ENCODE assay signal across 8 mouse cellular contexts in the genomic region with DNA sequence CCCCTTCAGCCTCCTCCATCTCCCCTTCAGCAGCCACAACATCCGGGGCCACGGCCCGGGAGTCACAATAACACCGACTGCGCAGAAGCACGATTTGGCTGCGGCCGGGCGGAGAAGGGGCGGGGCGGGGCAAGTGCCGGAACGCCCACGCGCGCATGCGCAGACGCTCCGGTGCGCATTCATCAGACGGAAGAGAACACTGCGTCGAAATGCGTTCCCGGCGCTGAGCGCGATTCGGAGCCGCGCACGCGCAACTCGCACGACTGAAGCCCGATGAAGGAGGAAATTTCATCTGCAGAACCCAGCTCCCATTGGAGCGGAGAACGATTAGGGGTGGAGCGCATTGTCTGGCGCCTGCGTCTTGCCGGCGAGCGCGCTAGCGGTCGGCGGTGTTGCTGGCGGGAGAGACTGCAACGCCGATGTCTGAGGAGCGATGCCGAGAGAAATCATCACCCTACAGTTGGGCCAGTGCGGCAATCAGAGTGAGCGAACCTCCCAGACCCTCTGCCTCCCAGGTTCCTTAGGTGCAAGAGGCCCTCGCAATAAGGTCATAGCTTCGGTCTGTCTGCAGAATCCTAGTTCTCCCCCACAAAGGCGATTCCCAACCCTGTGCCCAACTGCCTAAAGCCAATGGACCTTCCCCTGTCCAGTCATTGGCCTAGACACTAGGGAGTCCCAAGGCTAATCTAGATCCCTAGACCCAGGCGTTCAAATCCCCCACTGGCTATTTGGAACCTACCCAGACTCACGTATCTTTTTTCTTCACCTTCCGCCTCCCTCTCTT. TPM values are rescaled to one million over a fixed set of nuclear protein-coding genes. Genes with fewer than 3 reads are reported as not detected.
DNase-seq lines count a peak whose midpoint lies in the region; ATAC-seq and TF ChIP-seq lines count a peak whose summit lies in the region.

A gene (minus strand): TSS at position 133 of the 784 bp plus-strand sequence.
A gene (plus strand): TSS at position 178 of the 784 bp plus-strand sequence.

- H3K4me3 ChIP-seq in MEL (ENCODE audit: control insufficient read depth in 1 of 2, insufficient read depth in 1 of 2, low read depth in 2 of 2, low read length in 2 of 2), result peak within 1 kb of the TSS; percentile 81 to 84
- H3K4me3 ChIP-seq in cerebellum, adult 2 months (replicated peaks; ENCODE audit: insufficient read depth, low read depth, low read length), result peak within 1 kb of the TSS; percentile 92
- peak within 1 kb of the TSS; percentile 75 for H3K4me3 ChIP-seq in forebrain, postnatal 0 days (ENCODE audit: low read depth, low read length)
- H3K4me3 ChIP-seq in lung, embryonic 15.5 days, result peak within 1 kb of the TSS; percentile 84

- no peak for TF ChIP-seq RAD21 in MEL (IDR thresholded peaks at IDR 0.05; ENCODE audit: low read depth, low read length)

- peaks cover 39% of the 10 kb centered on the region for H3K79me2 ChIP-seq in MEL (ENCODE audit: control insufficient read depth, insufficient read depth, low read length, poor library complexity)

- TF ChIP-seq POLR2A in MEL (IDR thresholded peaks at IDR 0.05; ENCODE audit: control insufficient read depth in 1 of 2, insufficient read depth in 1 of 2, low read depth in 1 of 2, low read length in 2 of 2, poor library complexity in 1 of 2), result peak; percentile 69 to 99
- peak; percentile 92 for TF ChIP-seq POLR2A in cerebellum, adult 2 months (IDR thresholded peaks at IDR 0.05; ENCODE audit: borderline replicate concordance, insufficient read depth, low read length)

- peaks cover 2 to 26% of the 10 kb centered on the region in 2 experiments; a peak in 3 of 4 replicates for H3K36me3 ChIP-seq in MEL (ENCODE audit: control insufficient read depth in 1 of 2, insufficient read depth in 2 of 2, low read length in 2 of 2)
- H3K36me3 ChIP-seq in forebrain, postnatal 0 days (ENCODE audit: insufficient read depth), result peaks cover 15% of the 10 kb centered on the region; the same call in 1 of the 2 replicates
- H3K36me3 ChIP-seq in lung, embryonic 15.5 days, result peaks cover 14% of the 10 kb centered on the region

- peak within 1 kb of the TSS; percentile 81 for H3K27ac ChIP-seq in MEL (ENCODE audit: control insufficient read depth, low read depth, low read length)
- H3K27ac ChIP-seq in cerebellum, adult 2 months (ENCODE audit: insufficient read depth, low read length), result peak within 1 kb of the TSS; percentile 84
- peak within 1 kb of the TSS; percentile 94 for H3K27ac ChIP-seq in forebrain, postnatal 0 days (ENCODE audit: low read depth, low read length)
- H3K27ac ChIP-seq in lung, embryonic 15.5 days, result peak within 1 kb of the TSS; percentile 93

- H3K9me3 ChIP-seq in MEL (replicated peaks; ENCODE audit: insufficient read depth, low read length), result no peaks in the 10 kb centered on the region
- H3K9me3 ChIP-seq in forebrain, postnatal 0 days (ENCODE audit: low read length), result no peaks in the 10 kb centered on the region
- no peaks in the 10 kb centered on the region for H3K9me3 ChIP-seq in lung, embryonic 15.5 days

- WGBS in cerebellum, adult 2 months, result under 1% methylated on average over 61 of the region's 61 CpGs
- 4% methylated on average over 61 of the region's 61 CpGs for WGBS in forebrain, postnatal 0 days
- WGBS in lung, embryonic 15.5 days, result under 1% methylated on average over 61 of the region's 61 CpGs

- peak within 1 kb of the TSS; percentile 83 for H3K9ac ChIP-seq in MEL (ENCODE audit: control insufficient read depth, low read depth, low read length, poor library complexity, severe bottlenecking)
- H3K9ac ChIP-seq in forebrain, postnatal 0 days, result peak within 1 kb of the TSS; percentile 94
- H3K9ac ChIP-seq in lung, embryonic 15.5 days, result peak within 1 kb of the TSS; percentile 87

- peak; percentile 98 for ATAC-seq in forebrain, postnatal 0 days
- peak; percentile 97 for ATAC-seq in lung, embryonic 15.5 days (ENCODE audit: borderline replicate concordance, extremely low read depth, low FRiP score, low TSS enrichment)

- no peaks in the 10 kb centered on the region for H3K27me3 ChIP-seq in MEL (ENCODE audit: control insufficient read depth in 1 of 2, insufficient read depth in 2 of 2, low read length in 2 of 2)
- no peaks in the 10 kb centered on the region for H3K27me3 ChIP-seq in cerebellum, adult 2 months (ENCODE audit: control insufficient read depth, insufficient read depth, low read length)
- H3K27me3 ChIP-seq in forebrain, postnatal 0 days (ENCODE audit: insufficient read depth, low read length), result no peaks in the 10 kb centered on the region
- H3K27me3 ChIP-seq in lung, embryonic 15.5 days, result no peaks in the 10 kb centered on the region

- TF ChIP-seq EP300 in MEL (IDR thresholded peaks at IDR 0.05; ENCODE audit: low read depth in 1 of 2, low read length in 2 of 2), result no peak

- peak; percentile 100 for DNase-seq in MEL (ENCODE audit: low read depth, low spot score)
- DNase-seq in cerebellum, adult 2 months, result peak; percentile 99 to 100
- peak; percentile 100 for DNase-seq in forebrain, postnatal 0 days
- peak; percentile 99 for DNase-seq in heart, postnatal 4 days
- peak; percentile 97 to 99 for DNase-seq in layer of hippocampus, adult 8-10 months (ENCODE audit: low spot score in 2 of 2)
- peak; percentile 98 for DNase-seq in ovary, adult 18-20 months (ENCODE audit: low spot score)
- DNase-seq in thymus, postnatal 0 days (ENCODE audit: low spot score), result peak; percentile 100

- H3K4me2 ChIP-seq in forebrain, postnatal 0 days (ENCODE audit: low read depth), result peak within 1 kb of the TSS; percentile 88
- peak within 1 kb of the TSS; percentile 89 for H3K4me2 ChIP-seq in lung, embryonic 15.5 days

- peaks cover 11 to 16% of the 10 kb centered on the region in 2 experiments for H3K4me1 ChIP-seq in MEL (ENCODE audit: control insufficient read depth in 1 of 2, insufficient read depth in 2 of 2, low read length in 2 of 2)
- H3K4me1 ChIP-seq in cerebellum, adult 2 months (ENCODE audit: control insufficient read depth, insufficient read depth, low read length), result peaks cover 7% of the 10 kb centered on the region; the same call in 1 of the 2 replicates
- H3K4me1 ChIP-seq in forebrain, postnatal 0 days (ENCODE audit: insufficient read depth), result peaks cover 17% of the 10 kb centered on the region
- peaks cover 30% of the 10 kb centered on the region for H3K4me1 ChIP-seq in lung, embryonic 15.5 days

- TF ChIP-seq CTCF in MEL (IDR thresholded peaks at IDR 0.05 in 2 of 3, conservative IDR thresholded peaks at IDR 0.05 in 1 of 3; ENCODE audit: control insufficient read depth in 1 of 3, insufficient read depth in 1 of 3, low read depth in 2 of 3, low read length in 3 of 3, poor library complexity in 1 of 3, severe bottlenecking in 1 of 3), result no peak
- no peak for TF ChIP-seq CTCF in cerebellum, adult 2 months (IDR thresholded peaks at IDR 0.05; ENCODE audit: borderline replicate concordance, insufficient read depth, low read depth, low read length)
- TF ChIP-seq CTCF in forebrain, postnatal 0 days (IDR thresholded peaks at IDR 0.05; ENCODE audit: low read depth), result peak; percentile 6; the same call in 1 of the 2 replicates

TF ChIP-seq in MEL, 35 proteins besides CTCF, POLR2A, EP300 and RAD21 (continues in another document):
- TF ChIP-seq TBP (IDR thresholded peaks at IDR 0.05; ENCODE audit: low read depth, low read length), result peak; percentile 83; the same call in 1 of the 2 replicates
- peak; percentile 71; the same call in 1 of the 2 replicates for TF ChIP-seq MXI1 (IDR thresholded peaks at IDR 0.05; ENCODE audit: low read depth, low read length)
- no peak; the same call in none of the 2 replicates for TF ChIP-seq KAT2A (conservative IDR thresholded peaks at IDR 0.05; ENCODE audit: low read depth, low read length)
- TF ChIP-seq CHD2 (IDR thresholded peaks at IDR 0.05; ENCODE audit: low read length), result no peak
- TF ChIP-seq CHD1 (IDR thresholded peaks at IDR 0.05; ENCODE audit: low read depth, low read length), result no peak
- TF ChIP-seq MAFK (IDR thresholded peaks at IDR 0.05; ENCODE audit: borderline replicate concordance, low read depth, low read length), result no peak
- peak; percentile 93 for TF ChIP-seq ELF1 (IDR thresholded peaks at IDR 0.05; ENCODE audit: low read depth, low read length)
- TF ChIP-seq ZNF384 (IDR thresholded peaks at IDR 0.05; ENCODE audit: low read depth, low read length), result no peak
- no peak for TF ChIP-seq JUND (IDR thresholded peaks at IDR 0.05; ENCODE audit: low read depth, low read length)
- no peak for TF ChIP-seq GATA1 (IDR thresholded peaks at IDR 0.05; ENCODE audit: low read depth, low read length)
- 0 out of 2 replicates have a peak, but pooled peaks have one; percentile 11 for TF ChIP-seq RCOR1 (IDR thresholded peaks at IDR 0.05; ENCODE audit: low read depth, low read length)
- peak; percentile 38; the same call in 1 of the 2 replicates for TF ChIP-seq USF1 (IDR thresholded peaks at IDR 0.05; ENCODE audit: low read depth, low read length)
- TF ChIP-seq TCF12 (IDR thresholded peaks at IDR 0.05; ENCODE audit: low read depth, low read length), result peak; percentile 77
- no peak for TF ChIP-seq GABPA (IDR thresholded peaks at IDR 0.05; ENCODE audit: low read depth, low read length)

RNA-seq across cellular contexts. Expression of the first gene that starts in this region (rescaled TPM):
- total RNA-seq in MEL (2012; rRNA removed), result 17.0 and 24.6 TPM in 2 replicates
- polyA plus RNA-seq in MEL (2012; ENCODE audit: insufficient read depth in 1 of 2, insufficient read length in 2 of 2, low read depth in 1 of 2, low replicate concordance in 2 of 2, missing spikeins in 1 of 2), result 10 to 100 TPM in 1 of 2 experiments, not detected in 1; 23.4 TPM
- 87.3 and 90.1 TPM in 2 replicates for polyA plus RNA-seq in cerebellum, adult 2 months (2012; rRNA removed)
- total RNA-seq in forebrain, postnatal 0 days (2014; rRNA removed), result 53.3 and 59.0 TPM in 2 replicates
- 21.0 and 23.2 TPM in 2 replicates for polyA plus RNA-seq in forebrain, postnatal 0 days (2015; fragmentation: Nextera tagmentation; extraction: Ambion mirVana)
- total RNA-seq in heart, postnatal 4 days (2021), result 10 to 100 TPM; 32.1 to 32.3 TPM
- 10 to 100 TPM; 51.3 to 53.1 (median 52.4) TPM for total RNA-seq in layer of hippocampus, adult 8-10 months (2022)
- 21.8 and 22.1 TPM in 2 replicates for polyA plus RNA-seq in lung, embryonic 15.5 days (2015; fragmentation: Nextera tagmentation; extraction: Ambion mirVana)
- 20.9 and 22.2 TPM in 2 replicates for polyA plus RNA-seq in thymus, postnatal 0 days (2015; fragmentation: Nextera tagmentation; extraction: Ambion mirVana)

RNA-seq across cellular contexts. Expression of the second gene that starts in this region (rescaled TPM):
- total RNA-seq in MEL (2012; rRNA removed), result 60.0 and 68.1 TPM in 2 replicates
- polyA plus RNA-seq in MEL (2012; ENCODE audit: insufficient read depth in 1 of 2, insufficient read length in 2 of 2, low read depth in 1 of 2, low replicate concordance in 2 of 2, missing spikeins in 1 of 2), result 100 to 1,000 TPM; 125 to 183 TPM
- 39.1 and 39.3 TPM in 2 replicates for polyA plus RNA-seq in cerebellum, adult 2 months (2012; rRNA removed)
- 35.6 and 43.1 TPM in 2 replicates for total RNA-seq in forebrain, postnatal 0 days (2014; rRNA removed)
- polyA plus RNA-seq in forebrain, postnatal 0 days (2015; fragmentation: Nextera tagmentation; extraction: Ambion mirVana), result 64.8 and 66.6 TPM in 2 replicates
- total RNA-seq in heart, postnatal 4 days (2021), result 10 to 100 TPM; 53.5 to 53.7 TPM
- total RNA-seq in layer of hippocampus, adult 8-10 months (2022), result 10 to 100 TPM; 39.8 to 43.9 (median 43.3) TPM
- polyA plus RNA-seq in lung, embryonic 15.5 days (2015; fragmentation: Nextera tagmentation; extraction: Ambion mirVana), result 89.6 and 90.6 TPM in 2 replicates
- polyA plus RNA-seq in thymus, postnatal 0 days (2015; fragmentation: Nextera tagmentation; extraction: Ambion mirVana), result 73.0 and 80.2 TPM in 2 replicates

Comparison
In these comparisons a context has a peak if more than half of its experiments do, and no peak if none do; other contexts are left out.
1. Peak in every context shown above with its lines: DNase-seq, ATAC-seq, H3K4me3 ChIP-seq and H3K27ac ChIP-seq.